Mouse (Mus musculus): ENCODE measurements at regions not wholly inside any gene's neighbourhood (a gene's known extent, or its start where the extent isn't known, plus 50 kb on each side); places are given as distances from the start of the nearest gene placed in this dataset.
A peak's percentile ranks its signal among the peaks of the same experiment; 100 is the strongest.

- no peak for DNase-seq
Measured at GRCm38 (mm10) chr6:79619991-79620390, 197.7 kb upstream of the Gm20594 start.

DNA sequence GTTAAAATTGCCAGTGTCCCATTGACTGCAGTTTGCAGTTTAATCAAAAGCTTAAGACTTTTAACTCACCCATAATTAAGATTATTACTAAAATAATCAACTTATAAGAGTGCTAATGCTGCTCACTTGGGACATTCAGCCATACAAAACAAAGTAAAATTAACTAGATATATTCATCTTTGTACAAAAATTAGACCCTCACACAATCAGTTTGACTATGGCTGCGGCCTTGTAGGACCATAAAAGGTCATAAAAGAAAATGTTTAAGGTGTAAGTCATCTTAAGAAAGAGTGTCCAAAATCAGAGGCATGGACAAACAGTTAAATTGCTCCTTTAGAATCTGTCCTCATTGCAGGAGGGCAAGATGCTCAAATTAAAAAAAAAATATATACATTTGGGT lies 186.0 kb upstream of the Gm20594 start:
- peak; percentile 22 for DNase-seq

GRCm38 (mm10) chr6:79651286-79651685 lies 166.4 kb upstream of the Gm20594 start:
- DNase-seq = no peak

Measured in cerebellum, adult 9-10 months (tissue).